Mouse (Mus musculus): ENCODE data around the gene Sf3b6. TPM values are rescaled to one million over a fixed set of nuclear protein-coding genes. Genes with fewer than 3 reads are reported as not detected.
"Not testable (repeated sequence)": the region's sequence is repeated elsewhere in the genome, so short reads cannot be mapped to it uniquely, and the experiment has no call there.

Gene Sf3b6
- total and polyA plus RNA-seq, 2 experiments from 2014 or later = 53.2 to 144 TPM

DNA sequence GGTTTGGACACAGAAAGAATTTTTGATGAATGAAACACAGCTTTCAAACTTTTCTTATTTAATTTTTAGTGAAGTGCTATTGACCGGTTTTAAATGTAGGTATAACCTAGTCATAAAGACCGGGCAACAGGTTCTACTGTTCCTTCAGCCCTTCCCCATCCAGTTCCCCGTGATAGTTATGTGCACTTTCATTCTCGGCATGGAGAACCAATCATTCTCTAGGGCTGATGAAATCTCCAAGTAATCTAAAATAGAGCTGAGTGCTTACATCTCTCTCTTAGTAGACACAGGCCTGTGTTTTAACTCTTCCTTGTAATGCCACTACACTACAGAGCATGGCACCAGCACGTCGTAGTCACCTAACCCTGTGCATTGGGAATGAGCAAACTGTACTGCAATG, 39.6 kb upstream of the Sf3b6 start:
- DNase-seq (ENCODE audit: low spot score) = no peak
- Histone ChIP-seq H3K9me3 (replicated peaks; ENCODE audit: control insufficient read depth, low read length) (no peaks in the 10 kb centered on the region), H3K4me2 (ENCODE audit: low read depth, low read length) (no peak overlapping the region), H3K36me3 (replicated peaks; ENCODE audit: control insufficient read depth, insufficient read depth, low read length) (no peaks in the 10 kb centered on the region), H3K4me1 (ENCODE audit: control insufficient read depth, insufficient read depth) (0 out of 2 replicates have a peak, but pooled peaks cover 3% of the 10 kb centered on the region), H3K4me3 (ENCODE audit: low read depth, low read length) (no peak overlapping the region), H3K9ac (replicated peaks; ENCODE audit: low read depth, low read length) (no peak overlapping the region), H3K27ac (ENCODE audit: low read depth) (no peak overlapping the region), H3K27me3 (ENCODE audit: control insufficient read depth, insufficient read depth, low read length) (no peaks in the 10 kb centered on the region)
- TF ChIP-seq EP300 (IDR thresholded peaks at IDR 0.05; ENCODE audit: low read depth) = no peak
- TF ChIP-seq CTCF (IDR thresholded peaks at IDR 0.05; ENCODE audit: low read depth) = no peak
- 78% methylated on average over 6 of the region's 6 CpGs for WGBS
- no peak for ATAC-seq (ENCODE audit: insufficient read depth, low read depth)

DNA sequence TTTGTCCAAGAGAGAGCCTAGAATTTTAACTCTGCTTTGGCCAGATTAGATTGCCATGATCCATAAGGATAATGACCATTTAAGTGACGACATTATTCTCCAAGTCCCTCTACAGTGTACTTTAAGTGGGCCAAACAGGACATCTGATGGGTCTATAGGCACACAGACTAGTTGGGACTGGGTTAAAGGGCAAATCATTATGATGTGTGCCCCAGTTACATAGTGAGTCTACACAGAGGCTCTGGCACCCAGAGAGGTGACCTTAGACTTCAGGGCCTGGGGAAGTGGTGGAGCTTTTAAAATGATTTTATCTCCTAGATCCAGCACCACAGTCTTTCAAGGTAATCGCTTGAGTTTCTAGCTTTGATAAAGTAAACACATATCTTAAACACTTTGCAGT, 37.1 kb upstream of the Sf3b6 start:
- DNase-seq (ENCODE audit: low spot score) (no peak), ATAC-seq (ENCODE audit: insufficient read depth, low read depth) (no peak)
- Histone ChIP-seq H3K4me1 (ENCODE audit: control insufficient read depth, insufficient read depth) (0 out of 2 replicates have a peak, but pooled peaks cover 3% of the 10 kb centered on the region), H3K9ac (replicated peaks; ENCODE audit: low read depth, low read length) (no peak overlapping the region), H3K27me3 (ENCODE audit: control insufficient read depth, insufficient read depth, low read length) (no peaks in the 10 kb centered on the region), H3K4me2 (ENCODE audit: low read depth, low read length) (no peak overlapping the region), H3K36me3 (replicated peaks; ENCODE audit: control insufficient read depth, insufficient read depth, low read length) (no peaks in the 10 kb centered on the region), H3K27ac (ENCODE audit: low read depth) (no peak overlapping the region), H3K9me3 (replicated peaks; ENCODE audit: control insufficient read depth, low read length) (no peaks in the 10 kb centered on the region), H3K4me3 (ENCODE audit: low read depth, low read length) (no peak overlapping the region)
- no peak for TF ChIP-seq CTCF (IDR thresholded peaks at IDR 0.05; ENCODE audit: low read depth)
- TF ChIP-seq EP300 (IDR thresholded peaks at IDR 0.05; ENCODE audit: low read depth) = no peak
- 60% methylated on average over 2 of the region's 2 CpGs for WGBS

DNA sequence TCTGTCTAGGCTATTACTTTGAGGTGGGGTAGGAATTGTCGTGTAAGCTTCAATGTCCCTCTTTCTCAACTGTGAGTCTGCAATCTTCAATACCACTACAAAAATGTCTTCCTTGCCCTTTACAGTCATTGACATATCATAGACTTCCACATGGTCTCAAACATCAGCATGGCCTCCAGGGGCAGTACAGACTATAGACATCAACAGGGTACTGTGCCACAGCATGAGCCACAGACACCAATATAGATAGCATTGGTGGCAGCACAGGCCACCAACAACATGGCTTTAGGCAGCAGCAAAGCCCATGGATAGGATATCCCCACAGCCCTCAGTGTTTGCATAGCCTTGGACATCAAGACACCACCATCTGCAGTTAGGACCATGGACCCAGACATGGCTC, 36.1 kb upstream of the Sf3b6 start:
- Histone ChIP-seq H3K36me3 (replicated peaks; ENCODE audit: control insufficient read depth, insufficient read depth, low read length) (no peaks in the 10 kb centered on the region), H3K27ac (ENCODE audit: low read depth) (no peak overlapping the region), H3K27me3 (ENCODE audit: control insufficient read depth, insufficient read depth, low read length) (no peaks in the 10 kb centered on the region), H3K4me2 (ENCODE audit: low read depth, low read length) (no peak overlapping the region), H3K9me3 (replicated peaks; ENCODE audit: control insufficient read depth, low read length) (no peaks in the 10 kb centered on the region), H3K4me1 (ENCODE audit: control insufficient read depth, insufficient read depth) (0 out of 2 replicates have a peak, but pooled peaks cover 3% of the 10 kb centered on the region), H3K9ac (replicated peaks; ENCODE audit: low read depth, low read length) (no peak overlapping the region), H3K4me3 (ENCODE audit: low read depth, low read length) (no peak overlapping the region)
- 86% methylated on average over 1 of the region's 1 CpGs for WGBS
- DNase-seq (ENCODE audit: low spot score) (no peak), ATAC-seq (ENCODE audit: insufficient read depth, low read depth) (no peak)
- TF ChIP-seq EP300 (IDR thresholded peaks at IDR 0.05; ENCODE audit: low read depth) (no peak), CTCF (IDR thresholded peaks at IDR 0.05; ENCODE audit: low read depth) (no peak)

DNA sequence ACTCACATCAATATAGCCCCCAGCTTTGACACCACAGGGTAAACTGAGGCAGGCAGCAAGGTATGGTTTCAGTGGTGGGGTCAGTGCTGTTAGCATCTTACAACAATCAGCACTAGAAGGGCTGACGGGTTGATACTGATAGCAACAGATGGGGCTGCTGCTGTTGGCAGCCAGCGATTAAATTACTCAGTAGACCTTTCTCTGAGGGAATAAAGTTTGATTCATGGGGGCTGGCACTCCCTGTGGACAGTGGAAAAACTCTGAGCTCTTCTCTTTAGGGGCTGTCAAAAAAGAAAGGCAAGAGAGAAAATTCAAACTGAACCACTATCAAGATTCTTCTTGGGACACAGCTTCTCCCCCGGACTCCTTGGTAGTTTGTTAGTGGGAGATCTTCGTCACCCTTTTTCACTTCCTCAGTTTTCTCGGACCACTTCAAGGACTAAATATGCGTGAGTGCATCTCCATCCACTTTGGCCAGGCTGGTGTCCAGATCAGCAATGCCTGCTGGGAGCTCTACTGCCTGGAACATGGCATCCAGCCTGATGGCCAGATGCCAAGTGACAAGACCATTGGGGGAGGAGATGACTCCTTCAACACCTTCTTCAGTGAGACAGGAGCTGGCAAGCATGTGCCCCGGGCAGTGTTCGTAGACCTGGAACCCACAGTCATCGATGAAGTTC, 35.5 kb upstream of the Sf3b6 start:
- H3K9ac ChIP-seq (replicated peaks; ENCODE audit: low read depth, low read length); H3K27ac ChIP-seq (ENCODE audit: low read depth); ATAC-seq (ENCODE audit: insufficient read depth, low read depth); H3K4me2 ChIP-seq (ENCODE audit: low read depth, low read length); DNase-seq (ENCODE audit: low spot score); H3K4me3 ChIP-seq (ENCODE audit: low read depth, low read length); H3K27me3 ChIP-seq (ENCODE audit: control insufficient read depth, insufficient read depth, low read length); H3K36me3 ChIP-seq (replicated peaks; ENCODE audit: control insufficient read depth, insufficient read depth, low read length); H3K4me1 ChIP-seq (ENCODE audit: control insufficient read depth, insufficient read depth); H3K9me3 ChIP-seq (replicated peaks; ENCODE audit: control insufficient read depth, low read length): not testable (repeated sequence)
- 48% methylated on average over 9 of the region's 9 CpGs for WGBS

- no peak for DNase-seq (ENCODE audit: low spot score)
- Histone ChIP-seq H3K4me2 (ENCODE audit: low read depth, low read length) (no peak overlapping the region), H3K36me3 (replicated peaks; ENCODE audit: control insufficient read depth, insufficient read depth, low read length) (no peaks in the 10 kb centered on the region), H3K27ac (ENCODE audit: low read depth) (no peak overlapping the region), H3K9ac (replicated peaks; ENCODE audit: low read depth, low read length) (no peak overlapping the region), H3K27me3 (ENCODE audit: control insufficient read depth, insufficient read depth, low read length) (no peaks in the 10 kb centered on the region), H3K4me3 (ENCODE audit: low read depth, low read length) (no peak overlapping the region), H3K4me1 (ENCODE audit: control insufficient read depth, insufficient read depth) (0 out of 2 replicates have a peak, but pooled peaks cover 3% of the 10 kb centered on the region), H3K9me3 (replicated peaks; ENCODE audit: control insufficient read depth, low read length) (no peaks in the 10 kb centered on the region)
- no peak for TF ChIP-seq CTCF (IDR thresholded peaks at IDR 0.05; ENCODE audit: low read depth)
- TF ChIP-seq EP300 (IDR thresholded peaks at IDR 0.05; ENCODE audit: low read depth) = no peak
- no peak for ATAC-seq (ENCODE audit: insufficient read depth, low read depth)
- 53% methylated on average over 5 of the region's 5 CpGs for WGBS
Observed at GRCm38 (mm10) chr12:4783598-4783997, 33.7 kb upstream of the Sf3b6 start.

DNA sequence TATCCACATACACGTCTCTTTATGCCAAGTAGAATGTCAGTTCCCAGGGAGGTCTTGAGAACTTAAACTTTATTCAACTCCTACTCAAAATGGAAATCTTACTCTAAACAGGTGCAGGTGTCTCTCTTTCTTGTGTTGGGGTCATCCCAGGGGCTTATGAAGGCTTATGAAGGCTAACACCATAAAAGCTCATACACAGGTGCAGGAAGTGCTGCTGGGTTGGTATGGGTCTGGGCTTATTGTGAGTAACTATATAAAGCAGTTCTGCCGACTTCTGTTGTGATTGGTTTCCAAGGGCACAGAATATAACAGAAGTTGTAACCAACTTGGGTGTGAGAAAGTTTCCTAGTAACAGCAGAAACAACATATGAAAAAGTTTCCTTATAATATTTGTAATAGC, 32.9 kb upstream of the Sf3b6 start:
- H3K27me3 ChIP-seq (ENCODE audit: control insufficient read depth, insufficient read depth, low read length) = no peaks in the 10 kb centered on the region
- no peak overlapping the region for H3K9ac ChIP-seq (replicated peaks; ENCODE audit: low read depth, low read length)
- H3K36me3 ChIP-seq (replicated peaks; ENCODE audit: control insufficient read depth, insufficient read depth, low read length) = no peaks in the 10 kb centered on the region
- no peaks in the 10 kb centered on the region for H3K9me3 ChIP-seq (replicated peaks; ENCODE audit: control insufficient read depth, low read length)
- no peak for DNase-seq (ENCODE audit: low spot score)
- 60% methylated on average over 2 of the region's 2 CpGs for WGBS
- ATAC-seq (ENCODE audit: insufficient read depth, low read depth) = no peak
- TF ChIP-seq EP300 (IDR thresholded peaks at IDR 0.05; ENCODE audit: low read depth) = no peak
- TF ChIP-seq CTCF (IDR thresholded peaks at IDR 0.05; ENCODE audit: low read depth) = no peak
- H3K4me2 ChIP-seq (ENCODE audit: low read depth, low read length) = no peak overlapping the region
- no peak overlapping the region for H3K4me3 ChIP-seq (ENCODE audit: low read depth, low read length)
- 0 out of 2 replicates have a peak, but pooled peaks cover 3% of the 10 kb centered on the region for H3K4me1 ChIP-seq (ENCODE audit: control insufficient read depth, insufficient read depth)
- H3K27ac ChIP-seq (ENCODE audit: low read depth) = no peak overlapping the region

DNA sequence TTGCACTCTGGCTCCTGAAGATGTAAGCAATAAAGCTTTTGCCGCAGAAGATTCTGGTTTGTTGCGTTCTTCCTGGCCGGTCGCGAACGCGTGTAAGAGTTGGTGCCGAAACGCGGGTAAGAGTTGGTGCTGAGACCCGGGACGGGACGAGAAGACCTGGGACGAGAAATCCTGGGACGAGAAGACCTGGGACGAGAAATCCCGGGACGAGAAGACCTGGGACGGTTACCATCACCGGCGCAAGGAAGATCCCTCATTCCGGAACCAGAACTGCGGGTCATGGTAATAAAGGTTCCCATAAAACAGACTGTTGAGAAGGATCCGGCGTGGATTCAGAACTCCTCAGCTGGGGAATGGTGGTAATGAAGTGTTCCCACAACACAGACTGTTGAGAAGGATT, 29.2 kb upstream of the Sf3b6 start:
- not testable (repeated sequence) for H3K4me2 ChIP-seq (ENCODE audit: low read depth, low read length); H3K4me1 ChIP-seq (ENCODE audit: control insufficient read depth, insufficient read depth); DNase-seq (ENCODE audit: low spot score); ATAC-seq (ENCODE audit: insufficient read depth, low read depth); H3K4me3 ChIP-seq (ENCODE audit: low read depth, low read length); H3K36me3 ChIP-seq (replicated peaks; ENCODE audit: control insufficient read depth, insufficient read depth, low read length); H3K27ac ChIP-seq (ENCODE audit: low read depth); H3K9ac ChIP-seq (replicated peaks; ENCODE audit: low read depth, low read length); H3K9me3 ChIP-seq (replicated peaks; ENCODE audit: control insufficient read depth, low read length); H3K27me3 ChIP-seq (ENCODE audit: control insufficient read depth, insufficient read depth, low read length)
- WGBS = 91% methylated on average over 25 of the region's 25 CpGs

Measured in heart, postnatal 0 days (tissue).